Mouse (Mus musculus): Measurements from ENCODE around the gene Ell.

DNA sequence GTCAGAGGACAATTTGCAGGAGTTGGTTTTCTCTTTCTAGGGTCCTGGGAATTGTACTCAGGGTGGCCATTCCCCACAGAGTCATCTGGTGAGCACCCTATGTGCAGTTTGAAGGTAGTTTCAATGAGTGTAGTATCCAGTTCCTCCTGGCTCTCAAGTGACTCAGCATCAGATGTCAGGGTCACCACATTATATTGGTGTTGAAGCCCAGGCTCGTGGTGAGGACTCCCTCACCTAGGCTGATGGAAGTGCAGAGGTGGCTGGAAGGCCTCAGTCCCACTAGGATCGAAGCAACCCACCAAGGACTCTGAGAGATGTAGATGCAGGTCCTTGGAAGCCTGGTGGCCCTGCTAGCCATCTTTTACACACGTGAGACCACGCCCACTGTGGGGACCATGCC lies 7.2 kb downstream of the Ell start:
- no peak for TF ChIP-seq POLR2A (IDR thresholded peaks at IDR 0.05; ENCODE audit: low read depth, low read length)
- TF ChIP-seq CTCF (IDR thresholded peaks at IDR 0.05; ENCODE audit: extremely low read depth, insufficient read length, insufficient replicate concordance, low read depth, low read length), result no peak

Data from small intestine, adult 2 months (tissue).